Mouse (Mus musculus) midbrain, embryonic 13.5 days (tissue): ENCODE measurements around the gene Pih1d2. TPM values are rescaled to one million over a fixed set of nuclear protein-coding genes. Genes with fewer than 3 reads are reported as not detected.
"Not testable (repeated sequence)": the region's sequence is repeated elsewhere in the genome, so short reads cannot be mapped to it uniquely, and the experiment has no call there.

Experiments
- ATAC-seq: fragments of 200-750 bp; cut with Nextera tagmentation; 2 replicates; pipeline ENCODE4 v1.8.0; 2017; ENCODE audit warnings: mild to moderate bottlenecking, moderate TSS enrichment, moderate library complexity
- H3K27ac ChIP-seq: fragments of 300-500 bp; sonication (generic); 2 replicates; pipeline ENCODE4 v1.5.1; 2015; ENCODE audit warnings: inconsistent platforms, mild to moderate bottlenecking, moderate library complexity
- H3K27me3 ChIP-seq: fragments of 300-500 bp; sonication (generic); 2 replicates; pipeline ENCODE4 v1.6.1; 2015; ENCODE audit warnings: mild to moderate bottlenecking, inconsistent platforms
- H3K36me3 ChIP-seq: fragments of 300-500 bp; sonication (generic); 2 replicates; pipeline ENCODE4 v1.6.1; 2015; ENCODE audit warnings: mild to moderate bottlenecking, inconsistent platforms
- H3K4me1 ChIP-seq: fragments of 300-500 bp; sonication (generic); replicated peaks from 2 replicates; pipeline ENCODE4 v1.6.1; 2015; ENCODE audit warnings: inconsistent platforms
- H3K4me2 ChIP-seq: fragments of 300-500 bp; sonication (generic); replicated peaks from 2 replicates; pipeline ENCODE4 v1.6.1; 2015; ENCODE audit warnings: moderate library complexity, mild to moderate bottlenecking, inconsistent platforms
- H3K4me3 ChIP-seq: fragments of 300-500 bp; sonication (generic); replicated peaks from 2 replicates; pipeline ENCODE4 v1.5.1; 2015; ENCODE audit warnings: mild to moderate bottlenecking, inconsistent platforms
- H3K9ac ChIP-seq: fragments of 300-500 bp; sonication (generic); replicated peaks from 2 replicates; pipeline ENCODE4 v1.6.1; 2015; ENCODE audit warnings: mild to moderate bottlenecking, inconsistent platforms
- H3K9me3 ChIP-seq: fragments of 300-500 bp; sonication (generic); 2 replicates; pipeline ENCODE4 v1.6.1; 2016; ENCODE audit warnings: mild to moderate bottlenecking, inconsistent platforms
- WGBS: fragments of 180-500 bp; shearing (Covaris S2); methylation state at CpG from one replicate; pipeline ENCODE4 v1.1.7; 2015; 5-methylcytosine and 5-hydroxymethylcytosine counted together
- polyA plus RNA-seq: library from polyadenylated mRNA; unstranded; fragments of >200 nt; fragmentation: Nextera tagmentation; extraction: Ambion mirVana; gene quantifications from 2 replicates; pipeline ENCODE4 v1.2.1, GENCODE M21; 2015

The Pih1d2 gene
- polyA plus RNA-seq, 1 experiment from 2014 or later: 5.5 TPM

DNA sequence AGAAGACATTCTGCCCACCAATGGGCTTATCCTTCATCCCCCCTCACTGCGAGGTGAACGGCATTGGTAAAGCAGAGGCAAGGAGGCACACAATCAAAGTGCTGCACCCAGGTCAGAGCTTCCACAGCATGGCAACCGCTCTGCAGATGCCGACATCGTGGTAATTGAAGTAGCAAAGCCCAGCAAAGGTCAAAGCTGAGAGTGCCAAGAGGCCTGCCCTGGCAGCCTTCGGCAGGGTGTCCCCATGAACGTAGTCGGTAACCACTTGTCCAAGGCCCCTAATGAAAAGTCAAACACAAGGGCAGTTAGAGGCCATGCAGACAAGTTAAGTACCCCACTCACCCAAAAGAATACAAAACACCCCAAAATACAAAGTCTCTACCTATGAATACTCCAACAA is 20.1 kb upstream of the Pih1d2 start:
- Histone ChIP-seq H3K9ac (no peak overlapping the region), H3K4me1 (peaks cover 6% of the 10 kb centered on the region), H3K27me3 (no peaks in the 10 kb centered on the region), H3K4me2 (no peak overlapping the region), H3K4me3 (no peak overlapping the region), H3K9me3 (no peaks in the 10 kb centered on the region), H3K27ac (no peak overlapping the region), H3K36me3 (peaks cover 56% of the 10 kb centered on the region)
- ATAC-seq: no peak
- 95% methylated on average over 8 of the region's 8 CpGs for WGBS

DNA sequence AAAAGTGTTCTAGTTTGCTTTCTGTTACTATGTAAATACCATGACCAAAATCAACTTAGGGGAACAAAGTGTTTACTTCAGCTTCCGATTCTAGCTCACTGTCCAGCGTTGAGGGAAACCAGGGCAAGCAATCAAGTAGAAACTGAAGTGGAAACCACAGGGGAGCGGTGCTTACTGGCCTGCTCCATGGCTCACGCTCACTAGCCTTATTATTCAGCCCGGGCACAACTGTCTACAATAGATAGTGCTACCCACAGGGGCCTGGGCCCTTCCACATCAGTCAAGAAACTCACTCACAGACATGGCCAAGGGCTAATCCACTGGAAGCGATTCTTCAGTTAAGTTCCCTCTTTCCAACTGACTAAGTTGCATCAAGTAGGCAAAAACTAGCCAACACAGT is 15.6 kb upstream of the Pih1d2 start:
- H3K4me3 ChIP-seq: no peak overlapping the region
- H3K36me3 ChIP-seq: peaks cover 46% of the 10 kb centered on the region
- no peaks in the 10 kb centered on the region for H3K9me3 ChIP-seq
- peaks cover 34% of the 10 kb centered on the region for H3K4me1 ChIP-seq
- H3K27me3 ChIP-seq: no peaks in the 10 kb centered on the region
- H3K9ac ChIP-seq: no peak overlapping the region
- 87% methylated on average over 6 of the region's 6 CpGs for WGBS
- H3K27ac ChIP-seq: no peak overlapping the region
- ATAC-seq: no peak
- no peak overlapping the region; the same call in 1 of the 2 replicates for H3K4me2 ChIP-seq

DNA sequence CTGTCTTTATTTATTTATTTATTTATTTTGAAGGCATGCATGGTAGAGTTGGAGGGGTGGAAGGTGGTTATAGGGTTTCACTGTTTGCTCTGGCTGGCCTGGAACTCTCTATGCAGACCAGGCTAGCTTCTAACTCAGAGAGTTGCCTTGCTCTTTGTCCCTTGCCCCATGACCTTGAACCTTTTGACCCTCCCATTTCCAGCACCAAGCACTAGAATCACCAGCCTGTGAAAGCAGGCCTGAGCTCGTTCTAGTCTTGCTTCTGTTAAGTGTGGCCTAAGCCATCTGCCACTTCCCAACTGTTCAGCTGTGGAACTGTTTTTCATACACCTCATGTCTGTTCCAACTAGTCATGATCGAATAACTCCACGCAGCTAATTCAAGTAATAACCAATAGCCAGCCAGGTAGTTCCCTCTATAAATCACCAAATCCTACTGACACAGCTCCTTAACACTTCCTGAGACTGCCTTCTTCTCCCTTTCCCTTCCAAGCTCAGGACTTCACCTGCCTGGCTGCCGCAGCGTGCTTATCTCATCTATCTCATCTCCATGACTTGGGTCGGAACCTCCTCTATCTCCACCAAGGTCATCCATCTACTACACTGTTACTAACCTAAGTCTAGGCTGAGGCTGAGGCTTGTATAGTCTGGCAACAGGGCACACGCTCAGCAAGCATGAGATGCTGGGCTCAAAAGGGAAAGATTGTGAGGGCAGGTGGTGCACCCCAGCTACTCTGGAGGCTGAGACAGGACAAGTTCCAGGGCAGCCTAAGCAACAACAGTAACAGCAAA is 14.9 kb upstream of the Pih1d2 start:
- no peak overlapping the region for H3K27ac ChIP-seq
- no peaks in the 10 kb centered on the region for H3K27me3 ChIP-seq
- peak overlapping the region; percentile 97 for H3K4me2 ChIP-seq
- H3K9ac ChIP-seq: peak overlapping the region; percentile 92; the same call in 1 of the 2 replicates
- peak overlapping the region; percentile 91 for H3K4me3 ChIP-seq
- ATAC-seq: no peak
- no peaks in the 10 kb centered on the region for H3K9me3 ChIP-seq
- peaks cover 44% of the 10 kb centered on the region for H3K36me3 ChIP-seq
- peaks cover 34% of the 10 kb centered on the region for H3K4me1 ChIP-seq
- 89% methylated on average over 7 of the region's 7 CpGs for WGBS

DNA sequence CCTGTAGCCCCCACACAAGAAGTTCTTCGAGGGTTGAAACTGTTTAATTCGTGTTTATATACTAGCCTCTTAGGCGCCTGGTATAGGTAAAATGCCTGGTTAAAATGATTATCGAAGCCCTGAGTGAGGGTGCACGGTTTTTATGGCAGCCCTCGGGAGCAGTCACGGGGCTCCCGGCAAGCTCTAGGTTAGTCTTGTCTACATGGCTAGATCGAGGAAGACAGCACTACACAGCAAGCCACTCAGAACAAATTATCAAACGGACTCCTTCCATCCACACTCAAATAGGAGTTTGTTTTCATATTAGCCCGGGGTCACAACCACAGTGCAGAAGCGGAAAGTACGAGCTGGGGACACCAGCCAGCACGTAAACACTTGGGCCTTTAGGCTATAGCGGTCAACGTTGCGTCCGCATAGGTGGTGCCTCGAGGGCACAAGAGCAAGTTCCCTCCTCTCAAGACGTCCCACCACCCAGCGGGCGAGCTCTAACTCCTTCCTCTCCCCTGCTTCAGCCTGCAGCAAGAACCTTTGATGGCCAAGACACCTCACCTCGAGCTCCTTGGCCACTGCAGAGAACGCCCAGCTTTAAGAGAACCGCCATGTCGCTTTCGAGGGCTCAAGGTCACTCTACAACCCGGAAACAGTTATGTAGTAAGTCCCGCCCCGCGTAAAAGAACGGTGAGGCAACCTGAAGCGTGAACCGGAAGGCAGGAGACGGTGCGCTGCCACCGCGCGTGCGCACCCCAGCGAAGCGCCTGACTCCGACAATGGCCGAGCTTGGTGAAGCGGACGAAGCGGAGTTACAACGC is 13.7 kb upstream of the Pih1d2 start, which contains the start of the genes Sdhd and Timm8b:
TSS of gene Sdhd (minus strand) at position 624 of the 809 bp plus-strand sequence.
TSS of gene Timm8b (plus strand) at position 722 of the 809 bp plus-strand sequence.
- 1% methylated on average over 48 of the region's 48 CpGs for WGBS
- H3K9me3 ChIP-seq: no peaks in the 10 kb centered on the region
- peak; percentile 98 for ATAC-seq

DNA sequence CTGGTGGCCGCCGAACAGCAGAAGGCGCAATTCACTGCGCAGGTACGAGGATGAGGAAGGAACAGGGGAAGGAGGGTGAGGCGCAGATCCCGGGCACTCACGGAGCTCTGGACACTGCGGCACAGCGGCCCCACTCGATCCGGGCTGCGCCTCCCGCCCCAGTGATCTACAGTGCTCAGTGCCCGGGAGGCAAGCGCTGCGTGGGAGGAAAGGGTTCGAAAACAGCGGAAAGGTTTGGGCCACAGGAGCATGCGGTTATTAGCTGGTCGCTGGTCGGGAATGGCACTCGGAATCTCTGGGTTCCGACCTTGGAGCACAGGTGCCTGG is 13.2 kb upstream of the Pih1d2 start:
- Histone ChIP-seq H3K9me3 (no peaks in the 10 kb centered on the region), H3K27ac (peak overlapping the region; percentile 87), H3K4me3 (peak overlapping the region; percentile 91), H3K9ac (peak overlapping the region; percentile 92), H3K27me3 (no peaks in the 10 kb centered on the region), H3K36me3 (peaks cover 41% of the 10 kb centered on the region), H3K4me1 (peaks cover 34% of the 10 kb centered on the region), H3K4me2 (peak overlapping the region; percentile 97)
- WGBS: under 1% methylated on average over 24 of the region's 24 CpGs
- peak; percentile 94 for ATAC-seq

More for the DNA sequence above, 13.7 kb upstream of the Pih1d2 start, which contains the start of the genes Sdhd and Timm8b:
- H3K4me3 ChIP-seq: peak within 1 kb of the TSS; percentile 91
- H3K27me3 ChIP-seq: no peaks in the 10 kb centered on the region
- peaks cover 34% of the 10 kb centered on the region for H3K4me1 ChIP-seq
- peaks cover 44% of the 10 kb centered on the region for H3K36me3 ChIP-seq
- peak within 1 kb of the TSS; percentile 92 for H3K9ac ChIP-seq
- peak within 1 kb of the TSS; percentile 97 for H3K4me2 ChIP-seq
- H3K27ac ChIP-seq: peak within 1 kb of the TSS; percentile 87

GRCm38 (mm10) chr9:50604338-50604737 is 12.8 kb upstream of the Pih1d2 start:
- H3K27ac ChIP-seq: peak overlapping the region; percentile 87
- peaks cover 40% of the 10 kb centered on the region for H3K36me3 ChIP-seq
- peaks cover 34% of the 10 kb centered on the region for H3K4me1 ChIP-seq
- peak overlapping the region; percentile 92 for H3K9ac ChIP-seq
- no peak for ATAC-seq
- 5% methylated on average over 6 of the region's 6 CpGs for WGBS
- H3K4me3 ChIP-seq: peak overlapping the region; percentile 91
- peak overlapping the region; percentile 97 for H3K4me2 ChIP-seq
- no peaks in the 10 kb centered on the region for H3K27me3 ChIP-seq
- no peaks in the 10 kb centered on the region for H3K9me3 ChIP-seq

DNA sequence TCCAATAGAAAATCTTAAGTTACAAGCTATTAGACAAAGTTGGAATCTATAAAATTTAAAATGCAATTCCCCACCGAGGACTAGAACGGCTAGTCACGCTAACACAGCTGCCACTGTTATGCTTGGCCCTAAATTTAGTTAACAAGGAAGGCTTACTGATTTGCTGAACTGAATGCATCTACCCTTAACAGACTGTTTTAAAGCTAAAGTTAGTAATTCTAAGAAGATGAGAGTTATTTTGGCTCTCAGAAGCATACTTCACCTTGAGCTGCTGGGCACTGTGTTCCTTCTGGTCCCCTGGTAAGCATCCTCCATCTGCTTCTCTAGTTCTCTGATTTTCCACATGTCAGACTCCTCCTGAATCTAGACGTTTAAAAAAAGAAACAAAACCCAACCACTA is 5.0 kb upstream of the Pih1d2 start:
- no peak overlapping the region for H3K4me3 ChIP-seq
- H3K27ac ChIP-seq: no peak overlapping the region
- no peaks in the 10 kb centered on the region for H3K9me3 ChIP-seq
- no peaks in the 10 kb centered on the region for H3K27me3 ChIP-seq
- H3K36me3 ChIP-seq: peaks cover 74% of the 10 kb centered on the region
- ATAC-seq: no peak
- peaks cover 23% of the 10 kb centered on the region for H3K4me1 ChIP-seq
- WGBS: 90% methylated on average over 4 of the region's 4 CpGs
- H3K4me2 ChIP-seq: no peak overlapping the region
- H3K9ac ChIP-seq: no peak overlapping the region

GRCm38 (mm10) chr9:50616161-50616560 is 960 bp upstream of the Pih1d2 start:
- Histone ChIP-seq H3K4me1 (peaks cover 26% of the 10 kb centered on the region), H3K27ac (no peak overlapping the region), H3K27me3 (no peaks in the 10 kb centered on the region), H3K36me3 (peaks cover 39% of the 10 kb centered on the region), H3K9ac (peak overlapping the region; percentile 94), H3K4me2 (peak overlapping the region; percentile 95), H3K4me3 (peak overlapping the region; percentile 100), H3K9me3 (no peaks in the 10 kb centered on the region)
- ATAC-seq: no peak
- WGBS: 42% methylated on average over 11 of the region's 11 CpGs

GRCm38 (mm10) chr9:50617794-50618330 is 741 bp downstream of the Pih1d2 start:
- Histone ChIP-seq H3K9ac (no peak overlapping the region), H3K36me3 (peaks cover 24% of the 10 kb centered on the region), H3K4me3 (peak overlapping the region; percentile 100), H3K9me3 (no peaks in the 10 kb centered on the region), H3K27ac (no peak overlapping the region), H3K27me3 (no peaks in the 10 kb centered on the region), H3K4me2 (peak overlapping the region; percentile 95), H3K4me1 (peaks cover 26% of the 10 kb centered on the region)
- ATAC-seq: 0 out of 2 replicates have a peak, but pooled peaks have one; percentile 3
- 62% methylated on average over 9 of the region's 9 CpGs for WGBS

DNA sequence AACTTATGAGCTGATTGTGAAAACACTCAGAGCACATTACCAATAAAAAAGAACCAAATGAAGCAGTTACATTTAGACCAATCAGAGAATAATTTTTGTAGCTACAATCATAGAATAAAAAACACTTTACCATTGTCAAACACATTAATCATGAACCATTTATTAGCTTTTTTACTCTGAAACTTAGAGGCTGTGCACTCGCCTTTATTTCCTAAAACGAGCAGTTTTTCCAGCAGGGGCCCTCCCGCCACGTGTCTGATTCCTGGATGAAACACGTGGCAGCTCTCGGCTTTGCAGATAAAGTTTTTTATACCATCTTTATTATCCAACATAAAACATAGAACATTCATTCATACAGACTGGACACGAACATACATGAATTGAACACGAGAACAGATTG is 13.8 kb downstream of the Pih1d2 start:
- not testable (repeated sequence) for H3K27me3 ChIP-seq, H3K4me1 ChIP-seq, H3K9me3 ChIP-seq, H3K4me3 ChIP-seq, ATAC-seq, H3K9ac ChIP-seq, H3K4me2 ChIP-seq, H3K27ac ChIP-seq
- H3K36me3 ChIP-seq: peaks cover 31% of the 10 kb centered on the region
- WGBS: 91% methylated on average over 6 of the region's 8 CpGs

- no peak overlapping the region for H3K9ac ChIP-seq
- H3K9me3 ChIP-seq: no peaks in the 10 kb centered on the region
- no peak overlapping the region for H3K27ac ChIP-seq
- WGBS: 89% methylated on average over 6 of the region's 6 CpGs
- ATAC-seq: no peak
- H3K27me3 ChIP-seq: no peaks in the 10 kb centered on the region
- H3K4me3 ChIP-seq: no peak overlapping the region
- H3K4me2 ChIP-seq: no peak overlapping the region
- no peaks in the 10 kb centered on the region for H3K4me1 ChIP-seq
- peaks cover 40% of the 10 kb centered on the region for H3K36me3 ChIP-seq
These were observed 15.0 kb downstream of the Pih1d2 start for GRCm38 (mm10) chr9:50632016-50632688.
